Mouse (Mus musculus) hindbrain, embryonic 10.5 days (tissue): ENCODE results near the gene Clec2d. TPM values are rescaled to one million over a fixed set of nuclear protein-coding genes. Genes with fewer than 3 reads are reported as not detected.

ENCODE experiments used
- DNase-seq: peaks from one replicate; pipeline ENCODE4 v3.0.0-alpha.2; 2017; ENCODE audit warnings: low spot score
- H3K27ac ChIP-seq: fragments of 300-500 bp; sonication (generic); 2 replicates; pipeline ENCODE4 v1.5.1; 2016; ENCODE audit warnings: mild to moderate bottlenecking, moderate library complexity
- H3K27me3 ChIP-seq: fragments of 300-500 bp; sonication (generic); 2 replicates; pipeline ENCODE4 v1.6.1; 2016; ENCODE audit warnings: mild to moderate bottlenecking; ENCODE audit not compliant: poor library complexity, insufficient read depth, severe bottlenecking
- H3K36me3 ChIP-seq: fragments of 300-500 bp; sonication (generic); 2 replicates; pipeline ENCODE4 v1.6.1; 2016; ENCODE audit warnings: mild to moderate bottlenecking, moderate library complexity
- H3K4me1 ChIP-seq: fragments of 300-500 bp; sonication (generic); replicated peaks from 2 replicates; pipeline ENCODE4 v1.6.1; 2016; ENCODE audit warnings: mild to moderate bottlenecking
- H3K4me3 ChIP-seq: fragments of 300-500 bp; sonication (generic); 2 replicates; pipeline ENCODE4 v1.5.1; 2016; ENCODE audit warnings: mild to moderate bottlenecking, moderate library complexity
- H3K9me3 ChIP-seq: fragments of 300-500 bp; sonication (generic); 2 replicates; pipeline ENCODE4 v1.6.1; 2016; ENCODE audit warnings: mild to moderate bottlenecking, moderate library complexity
- WGBS: fragments of 180-500 bp; shearing (Covaris S2); methylation state at CpG from one replicate; pipeline ENCODE4 v1.1.7; 2016; 5-methylcytosine and 5-hydroxymethylcytosine counted together
- polyA plus RNA-seq: library from polyadenylated mRNA; unstranded; fragments of >200 nt; fragmentation: Nextera tagmentation; extraction: Ambion mirVana; gene quantifications from 2 replicates; pipeline ENCODE4 v1.2.1, GENCODE M21; 2016

Clec2d gene
- polyA plus RNA-seq, 1 experiment from 2014 or later, result not detected

- DNase-seq, result no peak
- H3K4me1 ChIP-seq, result peaks cover 7% of the 10 kb centered on the region; the same call in 1 of the 2 replicates
- H3K27ac ChIP-seq, result no peak overlapping the region
- no peaks in the 10 kb centered on the region for H3K27me3 ChIP-seq
- no peaks in the 10 kb centered on the region for H3K36me3 ChIP-seq
- H3K9me3 ChIP-seq, result no peaks in the 10 kb centered on the region
- H3K4me3 ChIP-seq, result no peak overlapping the region
- WGBS, result 81% methylated on average over 18 of the region's 18 CpGs
These were observed 53.5 kb downstream of the Clec2d start for GRCm38 (mm10) chr6:129233955-129234369.

DNA sequence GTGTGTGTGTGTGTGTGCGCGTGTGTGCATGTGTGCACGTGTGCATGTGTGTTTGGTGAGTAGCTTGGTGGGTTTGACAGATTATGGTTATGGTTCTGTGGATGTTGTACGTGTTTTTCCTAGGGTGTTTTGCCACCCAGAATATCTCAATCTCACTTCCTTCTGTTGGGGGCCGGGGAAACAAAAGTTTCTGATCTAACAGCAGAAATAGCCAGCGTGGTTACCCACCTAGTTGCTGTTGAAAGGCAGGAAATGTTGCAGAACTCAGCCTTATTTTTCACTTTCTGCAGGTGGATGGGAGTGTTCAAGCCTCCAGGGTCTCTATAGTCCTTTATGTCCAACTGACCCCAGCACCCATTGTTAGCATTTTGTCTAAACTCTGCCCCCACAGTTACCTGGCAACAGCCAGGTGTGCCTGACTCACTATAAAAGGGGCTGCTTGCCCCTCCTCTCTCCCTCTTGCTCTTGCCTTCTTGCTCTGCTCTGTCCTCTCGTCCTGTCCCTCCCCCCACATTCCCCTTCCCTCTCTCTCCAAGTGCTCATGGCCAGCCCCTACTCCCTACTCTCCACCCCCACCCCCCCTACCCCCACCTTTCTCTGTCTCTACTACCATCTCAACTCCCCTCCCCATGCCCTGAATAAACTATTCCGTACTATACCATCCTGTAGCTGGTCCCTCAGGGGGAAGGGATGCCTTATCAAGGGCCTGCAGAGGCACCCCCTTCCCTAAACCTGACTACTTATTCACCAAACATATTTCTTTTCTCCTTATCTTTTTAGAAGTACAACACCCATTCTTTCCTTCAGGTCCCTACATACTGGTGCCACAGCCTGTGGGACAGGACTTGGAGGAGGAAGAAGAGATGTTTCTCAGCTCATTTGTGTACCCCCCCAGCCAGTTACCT, 54.3 kb downstream of the Clec2d start:
- no peaks in the 10 kb centered on the region for H3K27me3 ChIP-seq
- H3K4me1 ChIP-seq, result peaks cover 7% of the 10 kb centered on the region; the same call in 1 of the 2 replicates
- H3K4me3 ChIP-seq, result no peak overlapping the region
- H3K27ac ChIP-seq, result no peak overlapping the region
- DNase-seq, result no peak
- H3K9me3 ChIP-seq, result no peaks in the 10 kb centered on the region
- no peaks in the 10 kb centered on the region for H3K36me3 ChIP-seq
- WGBS, result 81% methylated on average over 8 of the region's 8 CpGs

DNA sequence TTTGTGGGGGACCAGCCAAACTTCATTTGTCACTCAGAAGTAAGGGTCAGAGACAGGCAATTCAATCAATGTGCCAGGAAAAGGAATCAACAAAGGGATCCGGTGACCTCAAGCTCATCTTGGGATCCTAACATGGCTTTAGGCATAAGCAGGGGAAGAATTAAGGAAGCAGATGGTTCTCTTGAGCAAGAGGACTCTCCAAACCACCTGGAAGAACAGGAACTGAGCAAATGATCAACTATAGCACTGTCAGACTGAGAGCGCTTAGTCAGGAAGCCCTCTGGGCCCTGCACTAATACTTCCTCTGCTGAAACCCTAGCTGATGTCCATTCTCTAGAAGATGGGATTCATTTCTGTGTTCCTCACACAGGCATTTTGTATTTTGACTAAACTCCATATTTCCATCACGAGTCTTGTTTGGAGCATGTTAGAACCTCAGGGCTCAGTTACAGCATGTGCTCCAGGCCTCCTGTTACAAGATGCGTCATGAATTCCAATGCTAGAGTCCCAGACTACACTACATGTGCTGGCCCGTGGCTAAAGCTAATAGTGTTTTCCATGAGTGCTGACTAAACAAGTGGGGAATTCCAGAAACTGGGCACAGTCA, 55.5 kb downstream of the Clec2d start:
- no peaks in the 10 kb centered on the region for H3K36me3 ChIP-seq
- peaks cover 7% of the 10 kb centered on the region; the same call in 1 of the 2 replicates for H3K4me1 ChIP-seq
- H3K27me3 ChIP-seq, result no peaks in the 10 kb centered on the region
- no peak overlapping the region for H3K4me3 ChIP-seq
- 88% methylated on average over 5 of the region's 5 CpGs for WGBS
- H3K9me3 ChIP-seq, result no peaks in the 10 kb centered on the region
- DNase-seq, result no peak
- no peak overlapping the region for H3K27ac ChIP-seq

Other genes with a start within 250 kb of the Clec2d start
- gene Clec2g, start 246.2 kb upstream of the Clec2d start, polyA plus RNA-seq, result not detected in 2 replicates
- 0.22 and 0.51 TPM in 2 replicates for gene Klrb1f, start 134.7 kb upstream of the Clec2d start, polyA plus RNA-seq
- not detected in 2 replicates for gene Clec2e, start 79.7 kb upstream of the Clec2d start, polyA plus RNA-seq
- 0.19 TPM in 1 of 2 replicates, not detected in the other for gene Cd69, start 94.8 kb downstream of the Clec2d start, polyA plus RNA-seq
- gene 4922502D21Rik, start 151.2 kb downstream of the Clec2d start, polyA plus RNA-seq, result not detected in 2 replicates
- 0.13 and 0.29 TPM in 2 replicates for gene Clec12a, start 162.1 kb downstream of the Clec2d start, polyA plus RNA-seq
- gene Clec12b, start 205.3 kb downstream of the Clec2d start, polyA plus RNA-seq, result not detected in 2 replicates
- gene Clec1b, start 216.7 kb downstream of the Clec2d start, polyA plus RNA-seq, result 13.3 and 18.0 TPM in 2 replicates
- gene Clec9a, start 228.2 kb downstream of the Clec2d start, polyA plus RNA-seq, result 0.24 and 0.35 TPM in 2 replicates